Mouse (Mus musculus): Measurements from ENCODE around the gene Etnk1. TPM values are rescaled to one million over a fixed set of nuclear protein-coding genes. Genes with fewer than 3 reads are reported as not detected.
"Not testable (repeated sequence)": the region's sequence is repeated elsewhere in the genome, so short reads cannot be mapped to it uniquely, and the experiment has no call there.

Etnk1 gene
- polyA plus RNA-seq, 1 experiment from 2014 or later: 25.0 TPM

GRCm38 (mm10) chr6:143135097-143135496, 31.9 kb upstream of the Etnk1 start:
- peaks cover 10% of the 10 kb centered on the region; the same call in 1 of the 2 replicates for H3K9me3 ChIP-seq (ENCODE audit: control insufficient read depth, low read length)
- DNase-seq (ENCODE audit: low spot score) (no peak), ATAC-seq (ENCODE audit: low read depth) (no peak)
- no peak overlapping the region for H3K27ac ChIP-seq (replicated peaks; ENCODE audit: low read depth, low read length)
- H3K4me2 ChIP-seq (ENCODE audit: low read depth, low read length): no peak overlapping the region
- no peaks in the 10 kb centered on the region for H3K36me3 ChIP-seq (ENCODE audit: control insufficient read depth, insufficient read depth, low read length)
- H3K4me3 ChIP-seq (ENCODE audit: low read depth, low read length): no peak overlapping the region
- no peaks in the 10 kb centered on the region for H3K27me3 ChIP-seq (replicated peaks; ENCODE audit: control insufficient read depth, insufficient read depth, low read length)
- H3K9ac ChIP-seq (ENCODE audit: low read depth, low read length): no peak overlapping the region
- H3K4me1 ChIP-seq (ENCODE audit: control insufficient read depth, insufficient read depth, low read length): peaks cover 4% of the 10 kb centered on the region; the same call in 1 of the 2 replicates
- WGBS: 87% methylated on average over 13 of the region's 13 CpGs

- 99% methylated on average over 7 of the region's 7 CpGs for WGBS
- peaks cover 4% of the 10 kb centered on the region; the same call in 1 of the 2 replicates for H3K4me1 ChIP-seq (ENCODE audit: control insufficient read depth, insufficient read depth, low read length)
- no peaks in the 10 kb centered on the region for H3K27me3 ChIP-seq (replicated peaks; ENCODE audit: control insufficient read depth, insufficient read depth, low read length)
- no peak overlapping the region for H3K27ac ChIP-seq (replicated peaks; ENCODE audit: low read depth, low read length)
- H3K9me3 ChIP-seq (ENCODE audit: control insufficient read depth, low read length): no peaks in the 10 kb centered on the region
- no peak overlapping the region for H3K9ac ChIP-seq (ENCODE audit: low read depth, low read length)
- no peak overlapping the region for H3K4me3 ChIP-seq (ENCODE audit: low read depth, low read length)
- ATAC-seq (ENCODE audit: low read depth) (no peak), DNase-seq (ENCODE audit: low spot score) (no peak)
- no peak overlapping the region for H3K4me2 ChIP-seq (ENCODE audit: low read depth, low read length)
- no peaks in the 10 kb centered on the region for H3K36me3 ChIP-seq (ENCODE audit: control insufficient read depth, insufficient read depth, low read length)
These were observed 30.3 kb upstream of the Etnk1 start for GRCm38 (mm10) chr6:143136688-143137087.

DNA sequence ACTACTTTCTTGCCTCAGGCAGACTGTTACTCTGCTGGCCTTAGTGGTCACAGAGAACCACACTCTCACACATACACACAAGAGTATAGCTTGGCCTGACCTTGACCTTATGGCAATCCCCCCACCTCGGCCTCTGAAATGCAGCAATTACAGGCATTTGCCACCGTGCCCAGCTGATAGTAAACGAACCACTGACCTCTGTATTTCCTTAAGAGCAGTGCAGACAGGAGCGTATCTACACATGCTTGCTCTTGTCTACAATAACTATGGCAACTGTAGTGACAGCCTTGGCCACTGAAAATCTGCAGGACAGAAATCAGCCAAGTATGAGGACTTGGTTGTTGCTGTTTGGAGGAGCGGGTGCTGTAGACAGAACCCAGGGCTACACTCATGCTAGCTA, 29.7 kb upstream of the Etnk1 start:
- Histone ChIP-seq H3K36me3 (ENCODE audit: control insufficient read depth, insufficient read depth, low read length) (no peaks in the 10 kb centered on the region), H3K9ac (ENCODE audit: low read depth, low read length) (no peak overlapping the region), H3K27me3 (replicated peaks; ENCODE audit: control insufficient read depth, insufficient read depth, low read length) (no peaks in the 10 kb centered on the region), H3K9me3 (ENCODE audit: control insufficient read depth, low read length) (no peaks in the 10 kb centered on the region), H3K27ac (replicated peaks; ENCODE audit: low read depth, low read length) (no peak overlapping the region), H3K4me2 (ENCODE audit: low read depth, low read length) (no peak overlapping the region), H3K4me3 (ENCODE audit: low read depth, low read length) (no peak overlapping the region), H3K4me1 (ENCODE audit: control insufficient read depth, insufficient read depth, low read length) (peaks cover 2% of the 10 kb centered on the region; the same call in 1 of the 2 replicates)
- WGBS: 60% methylated on average over 5 of the region's 5 CpGs
- no peak for ATAC-seq (ENCODE audit: low read depth)
- no peak for DNase-seq (ENCODE audit: low spot score)

DNA sequence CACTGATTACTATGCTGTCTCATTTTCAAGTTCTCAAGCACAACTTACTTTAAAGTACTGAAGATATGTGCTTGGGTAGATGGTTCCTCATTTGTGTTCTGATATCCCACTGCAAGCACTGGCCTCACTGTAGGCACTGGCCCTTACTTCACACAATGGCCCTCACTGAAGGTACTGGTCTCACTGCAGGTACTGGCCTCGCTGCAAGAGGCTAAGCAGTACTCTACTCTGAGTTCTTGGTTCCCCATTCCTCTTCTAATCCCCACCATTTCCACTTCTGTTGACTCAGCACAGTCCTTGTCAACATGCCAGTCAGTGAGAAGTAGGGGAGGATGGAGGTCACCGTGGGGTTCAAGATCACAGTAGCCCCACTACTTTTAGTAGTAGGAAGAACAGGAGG, 27.6 kb upstream of the Etnk1 start:
- Histone ChIP-seq H3K27me3 (replicated peaks; ENCODE audit: control insufficient read depth, insufficient read depth, low read length) (no peaks in the 10 kb centered on the region), H3K4me2 (ENCODE audit: low read depth, low read length) (no peak overlapping the region), H3K9me3 (ENCODE audit: control insufficient read depth, low read length) (no peaks in the 10 kb centered on the region), H3K4me3 (ENCODE audit: low read depth, low read length) (no peak overlapping the region), H3K4me1 (ENCODE audit: control insufficient read depth, insufficient read depth, low read length) (peaks cover 9% of the 10 kb centered on the region), H3K9ac (ENCODE audit: low read depth, low read length) (no peak overlapping the region), H3K27ac (replicated peaks; ENCODE audit: low read depth, low read length) (no peak overlapping the region), H3K36me3 (ENCODE audit: control insufficient read depth, insufficient read depth, low read length) (no peaks in the 10 kb centered on the region)
- DNase-seq (ENCODE audit: low spot score) (no peak), ATAC-seq (ENCODE audit: low read depth) (no peak)
- 84% methylated on average over 2 of the region's 2 CpGs for WGBS

DNA sequence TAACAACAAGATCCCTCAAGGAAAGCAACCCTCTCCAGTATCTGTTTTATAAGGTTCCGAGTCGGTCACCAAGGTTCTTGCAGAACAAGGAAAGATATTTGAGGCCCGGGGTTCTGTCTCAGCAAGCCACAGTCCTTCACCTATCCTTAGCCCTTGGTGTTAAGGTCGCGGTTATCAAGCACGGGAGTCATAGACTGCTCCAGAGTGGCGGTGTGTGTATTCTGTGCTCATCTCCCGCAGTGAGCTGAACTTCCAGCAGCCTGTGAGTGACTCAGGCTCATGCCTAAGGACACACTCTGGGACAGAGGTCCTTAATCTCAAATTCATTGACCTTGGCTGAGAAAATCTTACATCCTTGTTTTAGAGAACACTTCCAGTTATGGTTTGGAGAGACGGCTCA, 26.1 kb upstream of the Etnk1 start:
- Histone ChIP-seq H3K4me1 (ENCODE audit: control insufficient read depth, insufficient read depth, low read length) (peaks cover 11% of the 10 kb centered on the region), H3K27ac (replicated peaks; ENCODE audit: low read depth, low read length) (no peak overlapping the region), H3K4me3 (ENCODE audit: low read depth, low read length) (no peak overlapping the region), H3K9me3 (ENCODE audit: control insufficient read depth, low read length) (no peaks in the 10 kb centered on the region), H3K9ac (ENCODE audit: low read depth, low read length) (no peak overlapping the region), H3K4me2 (ENCODE audit: low read depth, low read length) (no peak overlapping the region), H3K36me3 (ENCODE audit: control insufficient read depth, insufficient read depth, low read length) (no peaks in the 10 kb centered on the region), H3K27me3 (replicated peaks; ENCODE audit: control insufficient read depth, insufficient read depth, low read length) (no peaks in the 10 kb centered on the region)
- 86% methylated on average over 9 of the region's 9 CpGs for WGBS
- ATAC-seq (ENCODE audit: low read depth) (no peak), DNase-seq (ENCODE audit: low spot score) (no peak)

GRCm38 (mm10) chr6:143141624-143142592, 25.1 kb upstream of the Etnk1 start:
- ATAC-seq (ENCODE audit: low read depth); H3K4me2 ChIP-seq (ENCODE audit: low read depth, low read length); H3K4me3 ChIP-seq (ENCODE audit: low read depth, low read length); H3K9ac ChIP-seq (ENCODE audit: low read depth, low read length); H3K27me3 ChIP-seq (replicated peaks; ENCODE audit: control insufficient read depth, insufficient read depth, low read length); H3K36me3 ChIP-seq (ENCODE audit: control insufficient read depth, insufficient read depth, low read length); H3K9me3 ChIP-seq (ENCODE audit: control insufficient read depth, low read length); DNase-seq (ENCODE audit: low spot score); H3K27ac ChIP-seq (replicated peaks; ENCODE audit: low read depth, low read length): not testable (repeated sequence)
- 75% methylated on average over 10 of the region's 10 CpGs for WGBS
- peaks cover 11% of the 10 kb centered on the region for H3K4me1 ChIP-seq (ENCODE audit: control insufficient read depth, insufficient read depth, low read length)

- H3K27me3 ChIP-seq (replicated peaks; ENCODE audit: control insufficient read depth, insufficient read depth, low read length): no peaks in the 10 kb centered on the region
- ATAC-seq (ENCODE audit: low read depth) (no peak), DNase-seq (ENCODE audit: low spot score) (no peak)
- no peak overlapping the region for H3K4me2 ChIP-seq (ENCODE audit: low read depth, low read length)
- 93% methylated on average over 4 of the region's 4 CpGs for WGBS
- no peak overlapping the region for H3K27ac ChIP-seq (replicated peaks; ENCODE audit: low read depth, low read length)
- no peak overlapping the region for H3K9ac ChIP-seq (ENCODE audit: low read depth, low read length)
- no peak overlapping the region for H3K4me3 ChIP-seq (ENCODE audit: low read depth, low read length)
- no peaks in the 10 kb centered on the region for H3K9me3 ChIP-seq (ENCODE audit: control insufficient read depth, low read length)
- peaks cover 11% of the 10 kb centered on the region for H3K4me1 ChIP-seq (ENCODE audit: control insufficient read depth, insufficient read depth, low read length)
- H3K36me3 ChIP-seq (ENCODE audit: control insufficient read depth, insufficient read depth, low read length): no peaks in the 10 kb centered on the region
These were observed 24.2 kb upstream of the Etnk1 start for GRCm38 (mm10) chr6:143142861-143143260.

GRCm38 (mm10) chr6:143143321-143143720, 23.7 kb upstream of the Etnk1 start:
- H3K4me2 ChIP-seq (ENCODE audit: low read depth, low read length): peak overlapping the region; percentile 59
- no peaks in the 10 kb centered on the region for H3K36me3 ChIP-seq (ENCODE audit: control insufficient read depth, insufficient read depth, low read length)
- no peaks in the 10 kb centered on the region for H3K9me3 ChIP-seq (ENCODE audit: control insufficient read depth, low read length)
- peak overlapping the region; percentile 36 for H3K4me3 ChIP-seq (ENCODE audit: low read depth, low read length)
- no peaks in the 10 kb centered on the region for H3K27me3 ChIP-seq (replicated peaks; ENCODE audit: control insufficient read depth, insufficient read depth, low read length)
- H3K9ac ChIP-seq (ENCODE audit: low read depth, low read length): peak overlapping the region; percentile 51
- no peak overlapping the region for H3K27ac ChIP-seq (replicated peaks; ENCODE audit: low read depth, low read length)
- DNase-seq (ENCODE audit: low spot score) (no peak), ATAC-seq (ENCODE audit: low read depth) (no peak)
- WGBS: 81% methylated on average over 9 of the region's 9 CpGs
- H3K4me1 ChIP-seq (ENCODE audit: control insufficient read depth, insufficient read depth, low read length): peaks cover 11% of the 10 kb centered on the region
